Mouse (Mus musculus): ENCODE data around the gene Xpc.

GRCm38 (mm10) chr6:91452056-91452455, 63.6 kb downstream of the Xpc start:
- TF ChIP-seq POLR2A (IDR thresholded peaks at IDR 0.05; ENCODE audit: borderline replicate concordance, extremely low read depth, low read depth, low read length) (no peak), CTCF (IDR thresholded peaks at IDR 0.05; ENCODE audit: insufficient read depth, low read length) (no peak)

Measured in lung, adult 2 months (tissue).